Mouse (Mus musculus) testis, adult 2 months (tissue): Measurements from ENCODE around the gene Atg4c. TPM values are rescaled to one million over a fixed set of nuclear protein-coding genes. Genes with fewer than 3 reads are reported as not detected.

Experiments
- H3K27ac ChIP-seq: fragments of 200-500 bp; 2 replicates; pipeline ENCODE4 v1.5.1; 2012; ENCODE audit warnings: low read depth, low read length; ENCODE audit not compliant: control insufficient read depth, insufficient read depth
- H3K27me3 ChIP-seq: fragments of 200-500 bp; 2 replicates; pipeline ENCODE4 v1.6.1; 2012; ENCODE audit warnings: mild to moderate bottlenecking, low read length, moderate library complexity; ENCODE audit not compliant: control insufficient read depth, insufficient read depth
- H3K36me3 ChIP-seq: fragments of 200-500 bp; 2 replicates; pipeline ENCODE4 v1.6.1; 2012; ENCODE audit warnings: mild to moderate bottlenecking, low read length; ENCODE audit not compliant: control insufficient read depth, insufficient read depth
- H3K4me1 ChIP-seq: fragments of 200-500 bp; 2 replicates; pipeline ENCODE4 v1.6.1; 2012; ENCODE audit warnings: low read length; ENCODE audit not compliant: control insufficient read depth, insufficient read depth
- H3K4me3 ChIP-seq: fragments of 200-500 bp; 2 replicates; pipeline ENCODE4 v1.5.1; 2012; ENCODE audit warnings: low read depth, mild to moderate bottlenecking, low read length, moderate library complexity, mixed read lengths; ENCODE audit not compliant: control insufficient read depth
- CTCF ChIP-seq: fragments of 200-500 bp; IDR thresholded peaks from 2 replicates; pipeline ENCODE4 v1.5.1; 2012; ENCODE audit warnings: low read depth, mild to moderate bottlenecking, inconsistent platforms, low read length, moderate library complexity; ENCODE audit not compliant: control insufficient read depth, insufficient read depth, insufficient replicate concordance
- POLR2A ChIP-seq: fragments of 200-500 bp; IDR thresholded peaks from 2 replicates; pipeline ENCODE4 v1.6.1; 2012; ENCODE audit warnings: low read depth, mild to moderate bottlenecking, inconsistent platforms, low read length, moderate library complexity; ENCODE audit not compliant: control insufficient read depth
- polyA plus RNA-seq: library from polyadenylated mRNA; depleted of rRNA; stranded (reverse); fragments of >200 nt; gene quantifications from 2 replicates; pipeline ENCODE4 v1.2.3, GENCODE M21; 2012

Gene Atg4c
- polyA plus RNA-seq, 1 experiment, result 10.9 TPM

DNA sequence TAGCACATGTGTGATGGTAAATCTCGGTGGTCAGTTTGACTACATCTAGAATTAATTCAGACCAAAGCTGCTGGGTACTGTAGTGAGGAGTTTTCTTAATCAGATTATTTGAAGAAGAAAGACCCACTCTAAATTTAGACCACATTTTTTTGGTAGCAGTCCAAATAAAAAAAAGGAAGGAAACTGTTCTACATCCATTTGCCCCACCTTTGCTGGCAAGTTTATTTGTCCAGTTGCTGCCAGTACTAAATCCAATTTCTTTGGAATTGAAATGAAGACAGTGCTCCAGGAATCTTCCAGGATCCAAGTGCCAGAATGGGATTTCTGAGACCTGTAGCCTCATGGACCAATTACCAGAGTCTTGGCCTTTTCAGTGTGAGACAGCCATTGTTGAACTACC lies 1.1 kb upstream of the Atg4c start:
- Histone ChIP-seq H3K27me3 (no peaks in the 10 kb centered on the region), H3K27ac (no peak overlapping the region), H3K4me3 (no peak overlapping the region), H3K4me1 (no peaks in the 10 kb centered on the region), H3K36me3 (no peaks in the 10 kb centered on the region)
- TF ChIP-seq CTCF, result no peak
- no peak for TF ChIP-seq POLR2A

DNA sequence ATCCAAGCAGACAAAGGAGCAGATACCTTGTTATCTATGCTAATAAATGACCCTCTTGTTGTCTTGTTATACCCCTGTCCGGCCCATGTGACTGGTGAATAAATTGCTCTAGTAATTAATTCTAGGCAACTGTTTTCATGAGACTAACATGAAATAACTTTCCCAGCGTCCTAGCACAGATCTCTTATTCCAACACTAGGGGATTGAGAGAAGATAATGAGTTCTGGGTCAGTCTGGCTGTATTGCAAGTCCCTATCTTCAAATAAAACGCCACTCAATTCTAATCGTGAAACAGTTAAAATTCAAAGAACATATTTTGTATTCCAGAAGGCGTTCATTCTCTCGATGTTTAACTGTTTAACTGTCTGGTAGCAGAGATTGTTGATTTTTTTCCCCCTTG lies 520 bp upstream of the Atg4c start:
- Histone ChIP-seq H3K27ac (no peak overlapping the region), H3K4me3 (no peak overlapping the region)
- TF ChIP-seq POLR2A, result no peak
- no peak for TF ChIP-seq CTCF

DNA sequence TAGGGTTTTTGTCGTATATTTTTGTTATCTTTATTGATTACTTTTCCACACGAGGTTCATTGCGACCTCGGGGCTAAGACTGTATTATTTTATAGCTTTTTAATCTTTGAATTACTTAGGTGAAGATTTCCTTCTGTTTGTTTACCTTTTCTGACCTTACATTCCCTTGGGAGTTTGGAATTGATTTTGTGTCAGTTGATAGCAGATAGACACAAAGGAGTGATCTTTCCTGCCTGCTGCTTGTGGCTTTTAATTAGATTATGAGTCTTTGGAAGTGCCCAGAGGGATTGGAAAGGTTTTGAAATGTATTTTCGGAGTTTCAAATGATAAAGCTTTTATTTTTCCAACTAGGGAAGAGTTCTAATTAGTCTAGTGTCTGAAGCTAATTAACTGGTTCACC lies 1.1 kb downstream of the Atg4c start:
- Histone ChIP-seq H3K4me1 (no peaks in the 10 kb centered on the region), H3K27ac (no peak overlapping the region; the same call in 1 of the 2 replicates), H3K36me3 (no peaks in the 10 kb centered on the region), H3K4me3 (peak overlapping the region; percentile 91), H3K27me3 (no peaks in the 10 kb centered on the region)
- TF ChIP-seq CTCF (no peak), POLR2A (no peak)

More for the DNA sequence above, 520 bp upstream of the Atg4c start:
- no peaks in the 10 kb centered on the region for H3K4me1 ChIP-seq
- no peaks in the 10 kb centered on the region for H3K27me3 ChIP-seq
- H3K36me3 ChIP-seq, result no peaks in the 10 kb centered on the region

DNA sequence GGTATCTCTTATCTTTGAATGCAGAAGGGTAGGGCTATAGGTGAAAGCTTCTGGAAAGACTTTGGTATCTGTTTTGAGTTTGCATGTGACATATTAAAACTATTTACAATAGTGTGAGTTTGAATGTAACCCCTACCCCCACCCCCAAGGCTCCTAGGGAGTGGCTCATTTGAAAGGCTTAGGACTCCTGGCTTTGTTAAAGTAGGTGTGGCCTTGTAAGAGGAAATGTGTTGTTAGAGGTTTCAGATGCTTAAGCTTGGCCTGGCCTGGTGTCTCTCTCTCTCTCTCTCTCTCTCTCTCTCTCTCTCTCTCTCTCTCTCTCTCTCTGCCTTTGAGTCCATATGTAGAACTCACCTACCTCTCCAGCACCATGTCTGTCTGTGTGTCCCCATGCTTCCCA lies 5.0 kb downstream of the Atg4c start:
- no peak overlapping the region for H3K4me3 ChIP-seq
- no peaks in the 10 kb centered on the region for H3K36me3 ChIP-seq
- TF ChIP-seq CTCF (no peak), POLR2A (no peak)
- H3K27ac ChIP-seq, result no peak overlapping the region
- no peaks in the 10 kb centered on the region for H3K27me3 ChIP-seq
- H3K4me1 ChIP-seq, result no peaks in the 10 kb centered on the region

DNA sequence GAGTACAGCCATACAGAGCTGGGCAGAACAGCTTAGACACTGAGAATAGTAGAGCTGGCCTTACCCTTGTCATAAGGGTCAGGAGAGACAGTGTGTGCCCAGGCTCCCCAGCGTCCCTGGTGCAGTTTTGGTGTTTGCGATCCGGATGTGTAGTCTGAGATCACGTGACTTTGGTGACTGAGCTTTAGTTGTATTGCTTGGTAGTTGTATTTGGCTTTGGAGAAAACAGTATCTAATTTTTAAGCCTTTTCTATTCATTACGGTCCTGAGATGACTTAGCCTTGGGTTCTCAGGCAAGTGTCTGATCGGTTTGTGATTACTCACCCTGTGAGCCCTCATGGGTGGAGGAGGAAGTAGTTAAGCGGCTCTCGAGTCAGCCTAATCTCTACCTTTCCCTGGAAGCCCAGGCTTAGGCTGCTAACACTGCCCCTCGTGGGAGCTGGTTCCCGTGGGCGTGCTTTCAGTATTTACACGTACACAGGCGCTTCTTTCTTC lies 6.1 kb downstream of the Atg4c start:
- no peaks in the 10 kb centered on the region for H3K36me3 ChIP-seq
- H3K4me3 ChIP-seq, result no peak overlapping the region
- TF ChIP-seq CTCF (no peak), POLR2A (no peak)
- no peak overlapping the region for H3K27ac ChIP-seq
- H3K4me1 ChIP-seq, result no peaks in the 10 kb centered on the region
- no peaks in the 10 kb centered on the region for H3K27me3 ChIP-seq

DNA sequence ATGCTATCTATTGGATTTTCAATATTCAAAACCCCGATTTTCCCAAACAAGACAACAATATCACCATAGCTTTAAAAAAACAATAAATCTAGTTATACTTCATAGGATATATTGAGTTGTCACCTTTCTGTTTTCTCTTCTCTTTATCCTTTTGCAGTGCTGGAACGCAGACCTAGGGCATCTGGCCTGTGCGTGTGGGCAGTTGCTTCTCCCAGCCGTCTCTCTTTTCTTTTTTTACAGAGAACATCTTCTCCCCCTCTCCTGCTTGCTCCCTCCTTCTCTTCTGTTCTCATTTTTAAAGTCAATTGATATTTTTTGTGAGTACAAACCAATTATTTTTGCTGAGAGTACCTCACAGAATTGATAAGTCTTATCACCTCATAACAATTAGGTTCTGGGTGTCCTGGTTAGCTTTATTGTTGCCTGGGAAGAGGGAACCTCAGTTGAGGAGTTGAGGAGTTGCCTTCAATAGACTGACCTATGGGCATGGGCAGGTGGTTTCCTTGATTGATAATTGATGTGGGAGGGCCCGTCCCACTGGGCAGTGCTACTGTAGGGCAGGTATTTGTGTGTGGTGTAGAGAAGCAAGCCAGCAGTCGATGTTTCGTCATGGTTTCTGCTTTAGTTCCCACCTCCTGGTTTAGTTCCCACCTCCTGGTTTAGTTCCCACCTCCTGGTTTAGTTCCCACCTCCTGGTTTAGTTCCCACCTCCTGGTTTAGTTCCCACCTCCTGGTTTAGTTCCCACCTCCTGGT lies 6.8 kb downstream of the Atg4c start:
- Histone ChIP-seq H3K36me3 (no peaks in the 10 kb centered on the region), H3K27me3 (no peaks in the 10 kb centered on the region), H3K4me3 (no peak overlapping the region), H3K27ac (no peak overlapping the region), H3K4me1 (no peaks in the 10 kb centered on the region)
- no peak for TF ChIP-seq CTCF
- TF ChIP-seq POLR2A, result no peak

DNA sequence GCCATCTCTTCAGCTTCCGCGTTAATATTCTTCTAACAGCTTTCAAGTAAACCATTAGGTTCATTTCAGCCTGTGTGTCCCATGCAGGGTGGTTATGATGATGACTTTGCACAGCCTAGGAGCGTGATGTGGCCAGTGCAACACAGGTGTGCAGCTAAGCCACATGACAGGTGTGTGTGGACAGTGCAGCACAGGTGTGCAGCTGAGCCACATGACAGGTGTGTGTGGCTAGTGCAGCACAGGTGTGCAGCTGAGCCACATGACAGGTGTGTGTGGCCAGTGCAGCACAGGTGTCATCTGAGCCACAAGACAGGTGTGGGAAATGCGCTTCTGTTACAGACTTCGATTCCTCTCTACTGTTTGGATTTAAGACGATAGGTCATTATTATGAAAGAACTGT lies 12.0 kb downstream of the Atg4c start:
- Histone ChIP-seq H3K4me1 (peaks cover 2% of the 10 kb centered on the region; the same call in 1 of the 2 replicates), H3K4me3 (no peak overlapping the region), H3K27me3 (no peaks in the 10 kb centered on the region), H3K36me3 (no peaks in the 10 kb centered on the region), H3K27ac (no peak overlapping the region)
- TF ChIP-seq POLR2A (no peak), CTCF (no peak)
